Mouse (Mus musculus): ENCODE measurements at regions not wholly inside any gene's neighbourhood (a gene's known extent, or its start where the extent isn't known, plus 50 kb on each side); places are given as distances from the start of the nearest gene placed in this dataset.

- no peak for TF ChIP-seq CTCF (IDR thresholded peaks at IDR 0.05; ENCODE audit: control insufficient read depth, insufficient read depth, insufficient replicate concordance, low read depth, low read length)
- TF ChIP-seq POLR2A (IDR thresholded peaks at IDR 0.05; ENCODE audit: control insufficient read depth, low read depth, low read length): no peak
Observed at GRCm38 (mm10) chr12:71775126-71775525, 55.8 kb upstream of the Daam1 start.
